Mouse (Mus musculus) stomach, postnatal 0 days (tissue): ENCODE measurements around the gene Pfkm. TPM values are rescaled to one million over a fixed set of nuclear protein-coding genes. Genes with fewer than 3 reads are reported as not detected.

Experiments used
- ATAC-seq: fragments of 200-750 bp; cut with Nextera tagmentation; 2 replicates; pipeline ENCODE4 v1.8.0; 2017; ENCODE audit not compliant: low FRiP score, low TSS enrichment
- DNase-seq: peaks from one replicate; pipeline ENCODE4 v3.0.0-alpha.2; 2016; ENCODE audit warnings: low spot score
- H3K27ac ChIP-seq: fragments of 300-500 bp; sonication (generic); replicated peaks from 2 replicates; pipeline ENCODE4 v1.5.1; 2014; ENCODE audit warnings: mild to moderate bottlenecking, control low read depth
- H3K27me3 ChIP-seq: fragments of 300-500 bp; sonication (generic); 2 replicates; pipeline ENCODE4 v1.6.1; 2014; ENCODE audit warnings: low read length; ENCODE audit not compliant: control insufficient read depth, insufficient read depth
- H3K36me3 ChIP-seq: fragments of 300-500 bp; sonication (generic); 2 replicates; pipeline ENCODE4 v1.6.1; 2014; ENCODE audit warnings: low read length, mixed read lengths; ENCODE audit not compliant: control insufficient read depth, insufficient read depth
- H3K4me1 ChIP-seq: fragments of 300-500 bp; sonication (generic); replicated peaks from 2 replicates; pipeline ENCODE4 v1.6.1; 2014; ENCODE audit warnings: antibody characterized with exemption; ENCODE audit not compliant: control insufficient read depth, insufficient read depth
- H3K4me2 ChIP-seq: fragments of 300-500 bp; sonication (generic); replicated peaks from 2 replicates; pipeline ENCODE4 v1.6.1; 2014; ENCODE audit warnings: low read depth, mild to moderate bottlenecking, control low read depth, moderate library complexity
- H3K4me3 ChIP-seq: fragments of 300-500 bp; sonication (generic); 2 replicates; pipeline ENCODE4 v1.5.1; 2014; ENCODE audit warnings: low read depth, low read length, control low read depth
- H3K9ac ChIP-seq: fragments of 300-500 bp; sonication (generic); 2 replicates; pipeline ENCODE4 v1.6.1; 2014; ENCODE audit warnings: mild to moderate bottlenecking, low read length, control low read depth, mixed read lengths
- H3K9me3 ChIP-seq: fragments of 300-500 bp; sonication (generic); 2 replicates; pipeline ENCODE4 v1.6.1; 2016; ENCODE audit warnings: low read length; ENCODE audit not compliant: control insufficient read depth
- CTCF ChIP-seq: IDR thresholded peaks from 2 replicates; pipeline ENCODE4 v1.5.1; 2016; ENCODE audit warnings: antibody characterized with exemption, low read depth, mild to moderate bottlenecking, moderate library complexity
- EP300 ChIP-seq: optimal IDR thresholded peaks from 2 replicates; pipeline ENCODE3; 2016; ENCODE audit warnings: antibody characterized with exemption
- WGBS: fragments of 180-500 bp; shearing (Covaris S2); extraction: QIAGEN DNeasy Blood & Tissue Kit; methylation state at CpG from one replicate; pipeline ENCODE4 v1.1.7; 2014; 5-methylcytosine and 5-hydroxymethylcytosine counted together
- polyA plus RNA-seq: library from polyadenylated mRNA; unstranded; fragments of >200 nt; fragmentation: Nextera tagmentation; extraction: Ambion mirVana; gene quantifications from 2 replicates; pipeline ENCODE4 v1.2.1, GENCODE M21; 2015

The Pfkm gene
- polyA plus RNA-seq, 1 experiment from 2014 or later, result 15.5 TPM

DNA sequence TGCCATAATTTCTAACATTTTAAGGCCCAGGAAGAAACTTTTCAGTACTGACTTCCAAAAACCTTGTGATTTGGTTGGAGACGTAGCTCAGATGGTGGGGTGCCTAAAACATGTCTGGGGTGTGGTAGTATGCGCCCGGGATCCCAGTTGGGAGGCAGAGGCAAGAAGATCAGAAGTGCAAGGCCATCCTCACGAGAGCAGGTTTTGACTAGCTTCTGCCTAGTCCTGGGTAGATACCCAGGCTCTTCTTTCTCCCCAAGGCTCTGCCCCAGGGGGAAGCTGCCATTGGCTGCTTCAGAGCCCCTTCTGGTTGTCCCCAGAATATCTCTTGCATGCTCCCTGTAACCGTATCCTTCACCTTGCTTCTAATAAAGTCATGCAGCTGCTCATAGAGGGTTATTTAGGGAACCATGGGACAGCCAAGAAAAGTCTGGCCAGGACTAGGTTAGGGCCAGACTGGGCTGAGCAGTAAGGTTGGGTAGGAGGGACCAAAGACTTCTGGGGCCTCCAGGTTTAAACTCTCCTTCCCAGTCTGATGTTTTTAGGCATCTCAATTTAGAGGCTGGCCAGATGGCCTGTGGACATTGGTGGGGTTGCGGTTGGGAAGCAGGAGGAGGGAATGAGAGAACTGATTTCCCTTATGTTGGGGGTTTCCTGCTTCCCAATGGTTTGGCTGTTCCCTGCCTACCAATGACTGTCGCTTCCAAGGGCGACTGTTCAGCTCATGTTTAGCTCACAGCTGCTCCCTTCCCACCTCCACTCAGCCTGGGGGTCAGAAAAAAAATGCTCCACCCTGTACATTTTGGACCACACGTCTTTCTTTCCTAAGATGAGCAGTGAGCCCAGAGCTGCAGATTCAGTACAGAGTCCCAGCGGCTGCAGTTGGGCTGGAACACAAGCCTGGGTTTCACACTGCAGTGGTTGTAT is 22.7 kb downstream of the Pfkm start:
- 85% methylated on average over 10 of the region's 10 CpGs for WGBS
- ATAC-seq (no peak), DNase-seq (no peak)
- no peaks in the 10 kb centered on the region for H3K4me1 ChIP-seq
- TF ChIP-seq CTCF (no peak), EP300 (no peak)
- no peak overlapping the region for H3K4me3 ChIP-seq
- no peaks in the 10 kb centered on the region; the same call in 1 of the 2 replicates for H3K36me3 ChIP-seq
- H3K27ac ChIP-seq, result no peak overlapping the region
- no peaks in the 10 kb centered on the region for H3K27me3 ChIP-seq
- H3K9me3 ChIP-seq, result no peaks in the 10 kb centered on the region
- no peak overlapping the region for H3K4me2 ChIP-seq
- no peak overlapping the region for H3K9ac ChIP-seq

- no peak overlapping the region for H3K4me3 ChIP-seq
- H3K27me3 ChIP-seq, result no peaks in the 10 kb centered on the region
- H3K4me1 ChIP-seq, result no peaks in the 10 kb centered on the region
- H3K36me3 ChIP-seq, result peaks cover 1% of the 10 kb centered on the region; the same call in 1 of the 2 replicates
- no peak overlapping the region for H3K9ac ChIP-seq
- no peak overlapping the region for H3K4me2 ChIP-seq
- 82% methylated on average over 9 of the region's 9 CpGs for WGBS
- DNase-seq (no peak), ATAC-seq (no peak)
- TF ChIP-seq EP300, result no peak
- TF ChIP-seq CTCF, result no peak
- H3K27ac ChIP-seq, result no peak overlapping the region
- H3K9me3 ChIP-seq, result no peaks in the 10 kb centered on the region
Observed at GRCm38 (mm10) chr15:98115779-98116163, 23.4 kb downstream of the Pfkm start.

DNA sequence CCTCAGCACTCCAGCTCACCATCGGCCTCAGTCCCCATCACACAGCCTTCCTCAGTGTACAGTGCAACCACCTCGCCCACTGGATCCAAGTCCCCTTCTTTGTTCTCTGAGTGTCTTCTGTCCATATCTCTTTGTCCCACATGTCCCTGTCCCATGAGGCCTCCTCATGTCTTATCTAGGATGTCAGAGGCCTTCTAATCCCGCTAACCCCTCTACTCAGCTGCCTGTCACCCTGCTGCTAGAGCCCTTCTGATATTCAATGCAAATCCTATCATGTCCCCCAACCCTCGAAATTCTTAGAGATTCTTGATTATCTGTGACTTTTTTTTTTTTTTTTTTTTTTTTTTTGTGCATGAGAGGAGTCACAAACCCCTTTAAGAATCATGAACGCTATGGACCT is 23.9 kb downstream of the Pfkm start:
- 85% methylated on average over 5 of the region's 5 CpGs for WGBS
- H3K4me1 ChIP-seq, result no peaks in the 10 kb centered on the region
- TF ChIP-seq EP300, result no peak
- TF ChIP-seq CTCF, result no peak
- peaks cover 4% of the 10 kb centered on the region; the same call in 1 of the 2 replicates for H3K36me3 ChIP-seq
- DNase-seq (no peak), ATAC-seq (no peak)
- H3K27me3 ChIP-seq, result no peaks in the 10 kb centered on the region
- H3K4me3 ChIP-seq, result no peak overlapping the region
- H3K4me2 ChIP-seq, result no peak overlapping the region
- no peak overlapping the region for H3K27ac ChIP-seq
- H3K9me3 ChIP-seq, result no peaks in the 10 kb centered on the region
- no peak overlapping the region for H3K9ac ChIP-seq

DNA sequence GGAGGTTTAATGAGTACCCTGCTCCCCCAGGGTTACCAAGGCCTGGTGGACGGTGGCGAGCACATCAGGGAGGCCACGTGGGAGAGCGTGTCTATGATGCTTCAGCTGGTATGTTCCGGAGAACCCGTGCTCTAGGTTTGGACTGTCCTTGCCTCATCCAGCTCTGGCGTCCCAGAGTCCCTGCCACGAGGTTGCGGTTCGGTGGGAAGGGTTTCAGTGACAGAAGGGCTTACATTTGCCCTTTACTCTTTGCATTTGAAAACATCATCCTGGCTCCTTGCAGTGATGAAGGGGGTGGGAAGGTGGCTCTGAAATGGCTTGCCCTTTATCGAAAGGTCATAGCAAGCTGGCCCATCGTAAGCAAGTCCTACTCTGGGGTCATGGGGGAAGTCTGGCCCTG is 27.0 kb downstream of the Pfkm start:
- Histone ChIP-seq H3K4me1 (no peaks in the 10 kb centered on the region), H3K9ac (no peak overlapping the region), H3K27me3 (no peaks in the 10 kb centered on the region), H3K4me2 (no peak overlapping the region), H3K4me3 (no peak overlapping the region), H3K9me3 (no peaks in the 10 kb centered on the region), H3K27ac (no peak overlapping the region), H3K36me3 (peaks cover 17% of the 10 kb centered on the region)
- DNase-seq, result no peak
- WGBS, result 85% methylated on average over 12 of the region's 12 CpGs
- no peak for ATAC-seq
- TF ChIP-seq EP300, result no peak
- no peak for TF ChIP-seq CTCF

DNA sequence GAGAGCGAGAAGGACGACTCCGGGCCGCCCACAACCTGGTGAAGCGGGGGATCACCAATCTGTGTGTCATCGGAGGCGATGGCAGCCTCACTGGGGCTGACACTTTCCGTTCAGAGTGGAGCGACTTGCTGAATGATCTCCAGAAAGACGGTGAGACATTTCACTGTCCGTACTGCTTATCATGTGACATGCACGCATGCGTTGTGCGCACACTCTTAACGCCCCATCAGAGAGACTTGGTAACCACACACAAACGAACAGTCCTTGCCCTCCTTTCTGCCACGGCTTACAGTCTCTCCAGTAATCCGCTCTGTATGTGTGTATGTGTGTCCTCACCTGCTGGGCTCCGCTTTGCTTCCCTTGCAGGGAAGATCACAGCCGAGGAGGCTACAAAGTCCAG is 28.4 kb downstream of the Pfkm start:
- H3K27ac ChIP-seq, result no peak overlapping the region
- no peak overlapping the region for H3K4me3 ChIP-seq
- peaks cover 17% of the 10 kb centered on the region for H3K36me3 ChIP-seq
- no peaks in the 10 kb centered on the region for H3K9me3 ChIP-seq
- ATAC-seq (no peak), DNase-seq (no peak)
- H3K27me3 ChIP-seq, result no peaks in the 10 kb centered on the region
- no peaks in the 10 kb centered on the region for H3K4me1 ChIP-seq
- no peak for TF ChIP-seq EP300
- TF ChIP-seq CTCF, result no peak
- no peak overlapping the region for H3K9ac ChIP-seq
- H3K4me2 ChIP-seq, result no peak overlapping the region
- 96% methylated on average over 20 of the region's 20 CpGs for WGBS

DNA sequence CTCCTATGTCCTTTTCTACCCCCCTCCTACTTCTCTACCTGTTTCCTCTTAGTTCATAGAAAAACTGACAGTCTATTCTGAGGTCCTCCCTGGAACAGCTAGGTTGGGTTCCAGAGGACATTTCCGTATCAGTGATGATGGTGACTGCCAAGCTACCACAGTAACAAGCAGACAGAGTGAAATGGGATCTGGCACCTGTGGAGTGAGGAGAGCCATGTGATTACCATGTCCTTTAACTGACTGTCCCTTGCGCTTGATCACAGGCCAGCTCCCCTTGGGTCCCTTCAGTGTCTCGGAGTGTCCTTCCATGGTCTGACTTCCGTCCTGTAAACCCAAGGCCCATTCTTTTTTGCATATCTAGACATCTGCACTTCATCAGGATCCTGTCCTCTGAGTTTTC is 38.6 kb downstream of the Pfkm start:
- no peak overlapping the region for H3K4me2 ChIP-seq
- no peak for DNase-seq
- H3K9ac ChIP-seq, result no peak overlapping the region
- H3K9me3 ChIP-seq, result no peaks in the 10 kb centered on the region
- no peak overlapping the region for H3K4me3 ChIP-seq
- H3K27me3 ChIP-seq, result no peaks in the 10 kb centered on the region
- WGBS, result 92% methylated on average over 4 of the region's 4 CpGs
- H3K36me3 ChIP-seq, result peaks cover 19% of the 10 kb centered on the region
- no peak overlapping the region for H3K27ac ChIP-seq
- TF ChIP-seq EP300 (no peak), CTCF (no peak)
- H3K4me1 ChIP-seq, result no peaks in the 10 kb centered on the region
- no peak for ATAC-seq
